Mouse (Mus musculus) embryonic facial prominence, embryonic 11.5 days (tissue): ENCODE data around the gene Myh9. TPM values are rescaled to one million over a fixed set of nuclear protein-coding genes. Genes with fewer than 3 reads are reported as not detected.

Source experiments
- ATAC-seq: fragments of 200-750 bp; cut with Nextera tagmentation; replicated peaks from 2 replicates; pipeline ENCODE4 v1.8.0; 2017; ENCODE audit warnings: low read depth; ENCODE audit not compliant: insufficient number of reproducible peaks, low FRiP score, low TSS enrichment
- DNase-seq: peaks from one replicate; pipeline ENCODE4 v3.0.0-alpha.2; 2015; ENCODE audit warnings: low spot score
- H3K27ac ChIP-seq: fragments of 300-500 bp; sonication (generic); replicated peaks from 2 replicates; pipeline ENCODE4 v1.5.1; 2014; ENCODE audit warnings: mild to moderate bottlenecking, low read depth, low read length, control low read depth
- H3K27me3 ChIP-seq: fragments of 300-500 bp; sonication (generic); 2 replicates; pipeline ENCODE4 v1.6.1; 2014; ENCODE audit warnings: mild to moderate bottlenecking, low read length, moderate library complexity, mixed read lengths; ENCODE audit not compliant: control insufficient read depth, insufficient read depth
- H3K36me3 ChIP-seq: fragments of 300-500 bp; sonication (generic); replicated peaks from 2 replicates; pipeline ENCODE4 v1.6.1; 2014; ENCODE audit warnings: low read depth, mild to moderate bottlenecking, low read length, moderate library complexity, mixed read lengths; ENCODE audit not compliant: control insufficient read depth, insufficient read depth
- H3K4me1 ChIP-seq: fragments of 300-500 bp; sonication (generic); 2 replicates; pipeline ENCODE4 v1.6.1; 2014; ENCODE audit warnings: low read length, mixed read lengths; ENCODE audit not compliant: control insufficient read depth, insufficient read depth
- H3K4me2 ChIP-seq: fragments of 300-500 bp; sonication (generic); 2 replicates; pipeline ENCODE4 v1.6.1; 2014; ENCODE audit warnings: low read depth, mild to moderate bottlenecking, control low read depth, low read length, moderate library complexity
- H3K4me3 ChIP-seq: fragments of 300-500 bp; sonication (generic); 2 replicates; pipeline ENCODE4 v1.5.1; 2014; ENCODE audit warnings: low read depth, low read length, control low read depth
- H3K9ac ChIP-seq: fragments of 300-500 bp; sonication (generic); replicated peaks from 2 replicates; pipeline ENCODE4 v1.6.1; 2014; ENCODE audit warnings: mild to moderate bottlenecking, control low read depth, low read length
- H3K9me3 ChIP-seq: fragments of 300-500 bp; sonication (generic); replicated peaks from 2 replicates; pipeline ENCODE4 v1.6.1; 2016; ENCODE audit warnings: mild to moderate bottlenecking, low read length, inconsistent platforms, mixed read lengths; ENCODE audit not compliant: control insufficient read depth
- WGBS: fragments of 180-500 bp; shearing (Covaris S2); extraction: QIAGEN DNeasy Blood & Tissue Kit; methylation state at CpG from one replicate; pipeline ENCODE4 v1.1.7; 2014; 5-methylcytosine and 5-hydroxymethylcytosine counted together
- polyA plus RNA-seq: library from polyadenylated mRNA; unstranded; fragments of >200 nt; fragmentation: Nextera tagmentation; extraction: Ambion mirVana; gene quantifications from 2 replicates; pipeline ENCODE4 v1.2.1, GENCODE M21; 2014

Myh9 gene
- polyA plus RNA-seq, 1 experiment from 2014 or later = 23.4 TPM

- Histone ChIP-seq H3K4me1 (no peaks in the 10 kb centered on the region), H3K4me2 (no peak overlapping the region), H3K27me3 (no peaks in the 10 kb centered on the region), H3K36me3 (no peaks in the 10 kb centered on the region), H3K27ac (no peak overlapping the region), H3K9ac (no peak overlapping the region), H3K9me3 (no peaks in the 10 kb centered on the region), H3K4me3 (no peak overlapping the region)
- no peak for DNase-seq
- no peak for ATAC-seq
- WGBS = 47% methylated on average over 11 of the region's 11 CpGs
Observed at GRCm38 (mm10) chr15:77866583-77867220, 24.7 kb upstream of the Myh9 start.

GRCm38 (mm10) chr15:77864063-77864758 is 22.2 kb upstream of the Myh9 start:
- Histone ChIP-seq H3K4me2 (no peak overlapping the region), H3K9ac (no peak overlapping the region), H3K4me3 (no peak overlapping the region), H3K27ac (no peak overlapping the region), H3K4me1 (no peaks in the 10 kb centered on the region), H3K36me3 (no peaks in the 10 kb centered on the region), H3K9me3 (no peaks in the 10 kb centered on the region), H3K27me3 (no peaks in the 10 kb centered on the region)
- WGBS = 82% methylated on average over 9 of the region's 9 CpGs
- DNase-seq (no peak), ATAC-seq (no peak)

- no peak overlapping the region for H3K27ac ChIP-seq
- DNase-seq (no peak), ATAC-seq (no peak)
- H3K36me3 ChIP-seq = no peaks in the 10 kb centered on the region
- no peaks in the 10 kb centered on the region for H3K4me1 ChIP-seq
- H3K9ac ChIP-seq = no peak overlapping the region
- H3K27me3 ChIP-seq = no peaks in the 10 kb centered on the region
- no peak overlapping the region for H3K4me3 ChIP-seq
- WGBS = 85% methylated on average over 22 of the region's 22 CpGs
- no peak overlapping the region for H3K4me2 ChIP-seq
- H3K9me3 ChIP-seq = no peaks in the 10 kb centered on the region
Observed at GRCm38 (mm10) chr15:77862991-77863972, 21.3 kb upstream of the Myh9 start.

- DNase-seq (no peak), ATAC-seq (no peak)
- H3K4me2 ChIP-seq = no peak overlapping the region
- no peak overlapping the region for H3K27ac ChIP-seq
- H3K4me1 ChIP-seq = no peaks in the 10 kb centered on the region
- no peak overlapping the region for H3K4me3 ChIP-seq
- H3K9me3 ChIP-seq = no peaks in the 10 kb centered on the region
- H3K9ac ChIP-seq = no peak overlapping the region
- H3K36me3 ChIP-seq = no peaks in the 10 kb centered on the region
- no peaks in the 10 kb centered on the region for H3K27me3 ChIP-seq
- WGBS = 91% methylated on average over 1 of the region's 1 CpGs
Observed at GRCm38 (mm10) chr15:77860081-77860665, 18.2 kb upstream of the Myh9 start.

- Histone ChIP-seq H3K27ac (0 out of 2 replicates have a peak overlapping the region, but pooled peaks have one; percentile 20), H3K4me1 (no peaks in the 10 kb centered on the region)
- peak; percentile 62 for ATAC-seq
Observed at GRCm38 (mm10) chr15:77857662-77858156, 15.7 kb upstream of the Myh9 start.

GRCm38 (mm10) chr15:77856541-77856940 is 14.6 kb upstream of the Myh9 start:
- no peak overlapping the region for H3K4me2 ChIP-seq
- no peaks in the 10 kb centered on the region for H3K9me3 ChIP-seq
- WGBS = 62% methylated on average over 5 of the region's 5 CpGs
- no peaks in the 10 kb centered on the region for H3K4me1 ChIP-seq
- no peaks in the 10 kb centered on the region for H3K36me3 ChIP-seq
- no peak overlapping the region for H3K9ac ChIP-seq
- ATAC-seq = no peak
- no peak overlapping the region for H3K4me3 ChIP-seq
- DNase-seq = no peak
- H3K27me3 ChIP-seq = no peaks in the 10 kb centered on the region
- no peak overlapping the region for H3K27ac ChIP-seq

More at GRCm38 (mm10) chr15:77857662-77858156, 15.7 kb upstream of the Myh9 start:
- no peaks in the 10 kb centered on the region for H3K27me3 ChIP-seq
- H3K9ac ChIP-seq = peak overlapping the region; percentile 50
- no peaks in the 10 kb centered on the region for H3K9me3 ChIP-seq
- 2% methylated on average over 28 of the region's 28 CpGs for WGBS
- peak overlapping the region; percentile 79 for H3K4me2 ChIP-seq
- DNase-seq = peak; percentile 78
- peak overlapping the region; percentile 46 for H3K4me3 ChIP-seq
- H3K36me3 ChIP-seq = no peaks in the 10 kb centered on the region

- Histone ChIP-seq H3K4me2 (no peak overlapping the region), H3K4me1 (no peaks in the 10 kb centered on the region), H3K27ac (no peak overlapping the region), H3K4me3 (no peak overlapping the region), H3K9ac (no peak overlapping the region), H3K9me3 (no peaks in the 10 kb centered on the region), H3K36me3 (no peaks in the 10 kb centered on the region), H3K27me3 (no peaks in the 10 kb centered on the region)
- DNase-seq (no peak), ATAC-seq (no peak)
- WGBS = 29% methylated on average over 8 of the region's 8 CpGs
Observed at GRCm38 (mm10) chr15:77855301-77855700, 13.3 kb upstream of the Myh9 start.
